Mouse (Mus musculus): ENCODE data around the gene Bok. TPM values are rescaled to one million over a fixed set of nuclear protein-coding genes. Genes with fewer than 3 reads are reported as not detected.

The Bok gene
- polyA plus RNA-seq, 1 experiment from 2014 or later, result not detected

GRCm38 (mm10) chr1:93702106-93702505 lies 16.6 kb downstream of the Bok start:
- Histone ChIP-seq H3K79me2 (ENCODE audit: inconsistent target) (no peaks in the 10 kb centered on the region), H3K36me3 (ENCODE audit: inconsistent target) (no peaks in the 10 kb centered on the region), H3K4me3 (ENCODE audit: inconsistent target) (no peak overlapping the region), H3K27ac (no peak overlapping the region)
- WGBS (ENCODE audit: missing documents), result 92% methylated on average over 1 of the region's 1 CpGs

GRCm38 (mm10) chr1:93703472-93704048 lies 18.1 kb downstream of the Bok start:
- H3K79me2 ChIP-seq (ENCODE audit: inconsistent target), result no peaks in the 10 kb centered on the region
- no peak overlapping the region for H3K27ac ChIP-seq
- no peaks in the 10 kb centered on the region for H3K36me3 ChIP-seq (ENCODE audit: inconsistent target)
- WGBS (ENCODE audit: missing documents), result 93% methylated on average over 10 of the region's 10 CpGs
- H3K4me3 ChIP-seq (ENCODE audit: inconsistent target), result no peak overlapping the region

- 97% methylated on average over 9 of the region's 9 CpGs for WGBS (ENCODE audit: missing documents)
- no peak overlapping the region for H3K4me3 ChIP-seq (ENCODE audit: inconsistent target)
Observed at GRCm38 (mm10) chr1:93704341-93704740, 18.9 kb downstream of the Bok start.

DNA sequence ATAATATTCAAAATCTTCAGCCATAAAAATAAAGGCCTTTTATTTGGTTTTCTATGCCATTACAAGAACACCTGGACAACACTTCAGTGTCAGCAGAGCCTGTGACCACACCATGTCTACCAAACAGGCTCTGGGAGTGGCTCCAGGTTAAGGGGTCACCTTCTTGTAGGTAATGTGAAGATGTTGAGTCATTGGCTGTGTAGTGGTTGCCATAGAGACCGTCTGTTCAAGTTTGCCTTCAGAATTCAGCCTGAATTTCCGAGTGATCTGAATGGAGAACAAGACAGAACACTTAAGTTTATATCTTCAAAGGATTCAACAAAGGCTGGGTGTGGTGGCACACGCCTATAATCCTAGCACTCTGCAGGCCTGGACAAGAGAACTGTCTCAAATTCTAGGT lies 19.9 kb downstream of the Bok start:
- WGBS (ENCODE audit: missing documents), result 97% methylated on average over 3 of the region's 3 CpGs
- Histone ChIP-seq H3K79me2 (ENCODE audit: inconsistent target) (no peaks in the 10 kb centered on the region), H3K4me3 (ENCODE audit: inconsistent target) (no peak overlapping the region), H3K27ac (no peak overlapping the region), H3K36me3 (ENCODE audit: inconsistent target) (no peaks in the 10 kb centered on the region)

More at GRCm38 (mm10) chr1:93704341-93704740, 18.9 kb downstream of the Bok start:
- Histone ChIP-seq H3K36me3 (ENCODE audit: inconsistent target) (no peaks in the 10 kb centered on the region), H3K79me2 (ENCODE audit: inconsistent target) (no peaks in the 10 kb centered on the region), H3K27ac (no peak overlapping the region)

GRCm38 (mm10) chr1:93716166-93716565 lies 30.7 kb downstream of the Bok start:
- H3K27ac ChIP-seq, result no peak overlapping the region
- H3K36me3 ChIP-seq (ENCODE audit: inconsistent target), result no peaks in the 10 kb centered on the region; the same call in 1 of the 2 replicates
- 96% methylated on average over 2 of the region's 2 CpGs for WGBS (ENCODE audit: missing documents)
- H3K4me3 ChIP-seq (ENCODE audit: inconsistent target), result no peak overlapping the region
- H3K79me2 ChIP-seq (ENCODE audit: inconsistent target), result no peaks in the 10 kb centered on the region

GRCm38 (mm10) chr1:93721557-93721956 lies 36.1 kb downstream of the Bok start:
- Histone ChIP-seq H3K36me3 (ENCODE audit: inconsistent target) (no peaks in the 10 kb centered on the region), H3K27ac (no peak overlapping the region), H3K4me3 (ENCODE audit: inconsistent target) (no peak overlapping the region), H3K79me2 (ENCODE audit: inconsistent target) (no peaks in the 10 kb centered on the region)
- 98% methylated on average over 6 of the region's 7 CpGs for WGBS (ENCODE audit: missing documents)

GRCm38 (mm10) chr1:93724623-93725022 lies 39.2 kb downstream of the Bok start:
- 90% methylated on average over 3 of the region's 3 CpGs for WGBS (ENCODE audit: missing documents)
- H3K27ac ChIP-seq, result no peak overlapping the region
- no peaks in the 10 kb centered on the region for H3K79me2 ChIP-seq (ENCODE audit: inconsistent target)
- H3K36me3 ChIP-seq (ENCODE audit: inconsistent target), result no peaks in the 10 kb centered on the region
- H3K4me3 ChIP-seq (ENCODE audit: inconsistent target), result no peak overlapping the region

DNA sequence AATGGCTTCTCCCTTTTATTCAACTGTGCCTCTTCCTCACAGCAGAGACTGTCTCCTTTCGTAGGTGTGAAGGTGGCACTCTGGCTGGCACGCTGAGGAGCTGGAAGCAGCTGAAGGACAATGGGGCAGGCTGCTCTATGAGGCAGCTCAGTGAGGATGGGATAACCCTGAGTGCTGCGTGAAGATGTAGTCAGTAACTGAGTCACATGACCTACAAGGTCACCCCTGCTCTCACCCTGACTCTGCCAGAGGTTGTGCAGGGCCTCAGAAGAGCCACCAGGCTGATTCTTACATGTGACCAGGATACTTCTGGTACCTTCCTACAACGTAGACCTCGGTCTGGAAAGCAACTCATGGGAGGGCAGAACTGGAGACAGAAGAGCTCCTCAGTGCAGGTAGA lies 40.2 kb downstream of the Bok start:
- no peak overlapping the region for H3K4me3 ChIP-seq (ENCODE audit: inconsistent target)
- 100% methylated on average over 5 of the region's 5 CpGs for WGBS (ENCODE audit: missing documents)
- no peaks in the 10 kb centered on the region for H3K79me2 ChIP-seq (ENCODE audit: inconsistent target)
- no peak overlapping the region for H3K27ac ChIP-seq
- no peaks in the 10 kb centered on the region for H3K36me3 ChIP-seq (ENCODE audit: inconsistent target)

- Histone ChIP-seq H3K27ac (no peak overlapping the region), H3K4me3 (ENCODE audit: inconsistent target) (no peak overlapping the region), H3K79me2 (ENCODE audit: inconsistent target) (no peaks in the 10 kb centered on the region), H3K36me3 (ENCODE audit: inconsistent target) (no peaks in the 10 kb centered on the region)
- WGBS (ENCODE audit: missing documents), result 91% methylated on average over 3 of the region's 3 CpGs
Observed at GRCm38 (mm10) chr1:93726116-93726515, 40.7 kb downstream of the Bok start.

- Histone ChIP-seq H3K36me3 (ENCODE audit: inconsistent target) (no peaks in the 10 kb centered on the region), H3K4me3 (ENCODE audit: inconsistent target) (no peak overlapping the region), H3K27ac (no peak overlapping the region), H3K79me2 (ENCODE audit: inconsistent target) (no peaks in the 10 kb centered on the region)
- 56% methylated on average over 3 of the region's 3 CpGs for WGBS (ENCODE audit: missing documents)
Observed at GRCm38 (mm10) chr1:93726974-93727373, 41.5 kb downstream of the Bok start.

GRCm38 (mm10) chr1:93731103-93731502 lies 45.6 kb downstream of the Bok start:
- Histone ChIP-seq H3K79me2 (ENCODE audit: inconsistent target) (no peaks in the 10 kb centered on the region), H3K36me3 (ENCODE audit: inconsistent target) (no peaks in the 10 kb centered on the region), H3K4me3 (ENCODE audit: inconsistent target) (no peak overlapping the region), H3K27ac (no peak overlapping the region)
- 96% methylated on average over 5 of the region's 5 CpGs for WGBS (ENCODE audit: missing documents)

- H3K4me3 ChIP-seq (ENCODE audit: inconsistent target), result no peak overlapping the region
- no peaks in the 10 kb centered on the region for H3K79me2 ChIP-seq (ENCODE audit: inconsistent target)
- H3K27ac ChIP-seq, result no peak overlapping the region
- H3K36me3 ChIP-seq (ENCODE audit: inconsistent target), result no peaks in the 10 kb centered on the region
- 92% methylated on average over 3 of the region's 3 CpGs for WGBS (ENCODE audit: missing documents)
Observed at GRCm38 (mm10) chr1:93731880-93732281, 46.4 kb downstream of the Bok start.

DNA sequence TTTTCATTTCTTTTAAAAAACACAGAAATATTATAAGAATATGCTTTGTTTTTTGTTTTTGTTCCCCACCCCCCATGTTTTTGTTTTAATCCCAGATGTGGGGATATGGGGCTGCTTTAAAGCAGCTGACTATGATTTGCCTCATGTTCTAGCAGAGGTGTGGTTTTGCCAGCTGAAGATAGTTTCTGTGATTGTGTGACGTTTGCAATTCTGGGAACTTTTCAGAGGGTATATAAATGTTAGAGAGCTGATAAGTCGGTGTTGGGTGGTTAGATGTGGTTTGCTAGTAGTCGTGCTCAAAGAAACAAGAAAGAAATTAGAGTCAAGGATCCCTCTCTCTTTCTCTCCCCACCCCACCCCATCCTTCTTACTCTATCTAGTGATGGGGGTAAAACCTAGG lies 50.4 kb downstream of the Bok start:
- no peaks in the 10 kb centered on the region for H3K36me3 ChIP-seq (ENCODE audit: inconsistent target)
- 83% methylated on average over 3 of the region's 3 CpGs for WGBS (ENCODE audit: missing documents)
- no peak overlapping the region for H3K4me3 ChIP-seq (ENCODE audit: inconsistent target)
- H3K27ac ChIP-seq, result no peak overlapping the region
- peaks cover 7% of the 10 kb centered on the region; the same call in 1 of the 2 replicates for H3K79me2 ChIP-seq (ENCODE audit: inconsistent target)

DNA sequence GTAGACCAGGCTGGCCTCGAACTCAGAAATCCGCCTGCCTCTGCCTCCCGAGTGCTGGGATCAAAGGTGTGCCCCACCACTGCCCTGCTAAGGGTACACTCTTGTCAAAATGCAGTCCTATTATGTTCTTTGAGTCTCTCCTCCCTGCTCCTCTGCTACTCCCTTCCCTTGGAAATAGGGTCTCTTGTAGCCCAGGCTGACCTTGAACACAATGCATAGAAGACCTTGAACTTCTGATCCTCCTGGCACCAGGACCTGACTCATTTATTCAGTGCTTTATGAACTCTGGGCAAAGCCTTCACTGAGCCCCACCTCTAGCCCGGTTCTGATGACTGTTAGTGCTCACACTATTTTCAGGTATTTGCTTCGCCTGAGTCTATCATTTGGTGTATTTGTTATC lies 52.3 kb downstream of the Bok start:
- H3K79me2 ChIP-seq (ENCODE audit: inconsistent target), result peaks cover 19% of the 10 kb centered on the region; the same call in 1 of the 2 replicates
- H3K4me3 ChIP-seq (ENCODE audit: inconsistent target), result no peak overlapping the region
- H3K27ac ChIP-seq, result no peak overlapping the region
- WGBS (ENCODE audit: missing documents), result 100% methylated on average over 2 of the region's 5 CpGs
- no peaks in the 10 kb centered on the region for H3K36me3 ChIP-seq (ENCODE audit: inconsistent target)

DNA sequence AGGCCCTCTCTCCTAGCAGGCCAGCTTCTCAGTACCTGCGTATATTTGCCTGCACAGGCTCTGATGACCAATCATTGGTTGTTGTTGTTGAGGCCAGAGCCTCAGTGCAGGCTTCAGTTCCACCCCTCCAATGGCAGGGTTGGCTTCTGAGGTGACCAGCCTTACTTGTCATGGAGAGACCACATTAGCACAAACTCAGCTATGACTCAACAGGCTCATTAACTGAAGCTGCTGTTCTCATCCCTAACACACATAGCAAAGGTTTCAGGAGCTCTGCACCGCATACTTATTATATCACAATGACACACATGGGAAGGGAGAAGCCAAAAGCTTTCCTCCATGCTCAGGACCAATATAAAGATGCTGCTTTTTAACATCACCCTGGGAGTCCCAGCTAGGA lies 55.2 kb downstream of the Bok start:
- 90% methylated on average over 2 of the region's 2 CpGs for WGBS (ENCODE audit: missing documents)
- Histone ChIP-seq H3K4me3 (ENCODE audit: inconsistent target) (no peak overlapping the region), H3K27ac (no peak overlapping the region), H3K36me3 (ENCODE audit: inconsistent target) (no peaks in the 10 kb centered on the region), H3K79me2 (ENCODE audit: inconsistent target) (peaks cover 31% of the 10 kb centered on the region; the same call in 1 of the 2 replicates)

GRCm38 (mm10) chr1:93741987-93742386 lies 56.5 kb downstream of the Bok start:
- no peak overlapping the region for H3K4me3 ChIP-seq (ENCODE audit: inconsistent target)
- H3K36me3 ChIP-seq (ENCODE audit: inconsistent target), result no peaks in the 10 kb centered on the region
- peaks cover 36% of the 10 kb centered on the region; the same call in 1 of the 2 replicates for H3K79me2 ChIP-seq (ENCODE audit: inconsistent target)
- no peak overlapping the region for H3K27ac ChIP-seq
- WGBS (ENCODE audit: missing documents), result 98% methylated on average over 4 of the region's 4 CpGs

Data from macrophage (primary cell).